Comparison of ENCODE assay signal across 8 mouse cellular contexts in genomic region chr15:12205902-12206645, GRCm38 (mm10). TPM values are rescaled to one million over a fixed set of nuclear protein-coding genes. Genes with fewer than 3 reads are reported as not detected.
DNase-seq lines count a peak whose midpoint lies in the region; ATAC-seq and TF ChIP-seq lines count a peak whose summit lies in the region.

No protein-coding gene starts in this region.

- peak overlapping the region; percentile 67 for H3K4me2 ChIP-seq in embryonic facial prominence, embryonic 15.5 days (replicated peaks)
- peak overlapping the region; percentile 64 for H3K4me2 ChIP-seq in limb, embryonic 14.5 days (replicated peaks; ENCODE audit: low read depth, low read length, severe bottlenecking)

- no peaks in the 10 kb centered on the region for H3K9me3 ChIP-seq in embryonic facial prominence, embryonic 15.5 days (replicated peaks)
- no peaks in the 10 kb centered on the region for H3K9me3 ChIP-seq in limb, embryonic 14.5 days (ENCODE audit: control insufficient read depth, low read length)

- 23% methylated on average over 14 of the region's 14 CpGs for whole genome bisulfite sequencing in heart, adult 2 months
- WGBS in embryonic facial prominence, embryonic 15.5 days, result 31% methylated on average over 14 of the region's 14 CpGs
- 39% methylated on average over 14 of the region's 14 CpGs for WGBS in limb, embryonic 14.5 days
- 7% methylated on average over 14 of the region's 14 CpGs for WGBS in small intestine, adult 2 months

- no peaks in the 10 kb centered on the region for H3K27me3 ChIP-seq in heart, adult 2 months (ENCODE audit: control insufficient read depth, insufficient read depth, low read length)
- no peaks in the 10 kb centered on the region for H3K27me3 ChIP-seq in embryonic facial prominence, embryonic 15.5 days
- no peaks in the 10 kb centered on the region for H3K27me3 ChIP-seq in limb, embryonic 14.5 days (ENCODE audit: control insufficient read depth, insufficient read depth, low read length)
- H3K27me3 ChIP-seq in small intestine, adult 2 months (ENCODE audit: control insufficient read depth, insufficient read depth, low read length), result no peaks in the 10 kb centered on the region

- no peak for TF ChIP-seq POLR2A in heart, adult 2 months (IDR thresholded peaks at IDR 0.05; ENCODE audit: insufficient read depth, low read depth, low read length)
- TF ChIP-seq POLR2A in limb, embryonic 14.5 days (IDR thresholded peaks at IDR 0.05; ENCODE audit: borderline replicate concordance, extremely low read depth, insufficient read depth, insufficient read length), result no peak
- TF ChIP-seq POLR2A in small intestine, adult 2 months (IDR thresholded peaks at IDR 0.05; ENCODE audit: low read depth, low read length), result no peak

- no peak for ATAC-seq in embryonic facial prominence, embryonic 15.5 days (ENCODE audit: insufficient number of reproducible peaks, low FRiP score, low TSS enrichment, low read depth)
- ATAC-seq in limb, embryonic 14.5 days (ENCODE audit: low FRiP score, low read depth), result no peak

- no peak for TF ChIP-seq CTCF in heart, adult 2 months (IDR thresholded peaks at IDR 0.05)
- no peak for TF ChIP-seq CTCF in small intestine, adult 2 months (IDR thresholded peaks at IDR 0.05; ENCODE audit: extremely low read depth, insufficient read length, insufficient replicate concordance, low read depth, low read length)

- no peak for TF ChIP-seq EP300 in heart, adult 2 months (IDR thresholded peaks at IDR 0.05; ENCODE audit: insufficient read depth, low read depth, low read length)

- peaks cover 12% of the 10 kb centered on the region for H3K4me1 ChIP-seq in heart, adult 2 months (ENCODE audit: control insufficient read depth, insufficient read depth, low read length)
- peaks cover 28% of the 10 kb centered on the region for H3K4me1 ChIP-seq in embryonic facial prominence, embryonic 15.5 days
- H3K4me1 ChIP-seq in limb, embryonic 14.5 days (ENCODE audit: control insufficient read depth, insufficient read depth, low read length), result peaks cover 20% of the 10 kb centered on the region
- H3K4me1 ChIP-seq in small intestine, adult 2 months (ENCODE audit: control insufficient read depth, insufficient read depth, insufficient read length, low read length), result peaks cover 25% of the 10 kb centered on the region; the same call in 1 of the 2 replicates

- no peaks in the 10 kb centered on the region; the same call in 1 of the 2 replicates for H3K36me3 ChIP-seq in heart, adult 2 months (ENCODE audit: control insufficient read depth, insufficient read depth, low read length)
- no peaks in the 10 kb centered on the region for H3K36me3 ChIP-seq in embryonic facial prominence, embryonic 15.5 days
- H3K36me3 ChIP-seq in limb, embryonic 14.5 days (ENCODE audit: control insufficient read depth, insufficient read depth, low read length), result no peaks in the 10 kb centered on the region
- H3K36me3 ChIP-seq in small intestine, adult 2 months (ENCODE audit: control insufficient read depth, insufficient read depth, low read length), result no peaks in the 10 kb centered on the region

- H3K79me2 ChIP-seq in heart, adult 2 months (replicated peaks; ENCODE audit: control insufficient read depth, insufficient read depth, low read length), result peaks cover 10% of the 10 kb centered on the region

- H3K9ac ChIP-seq in heart, adult 2 months (ENCODE audit: low read depth, low read length), result peak overlapping the region; percentile 94; the same call in 1 of the 2 replicates
- H3K9ac ChIP-seq in embryonic facial prominence, embryonic 15.5 days, result peak overlapping the region; percentile 91
- peak overlapping the region; percentile 91 for H3K9ac ChIP-seq in limb, embryonic 14.5 days (ENCODE audit: low read depth, low read length, severe bottlenecking)

- DNase-seq in heart, adult 2 months, result no peak
- DNase-seq in heart, postnatal 25 days (ENCODE audit: low spot score), result no peak
- peak; percentile 13 for DNase-seq in CD4-positive helper T cell, adult 2 months (ENCODE audit: low read depth, low spot score)
- DNase-seq in limb, embryonic 14.5 days (ENCODE audit: low spot score), result no peak
- no peak for DNase-seq in left cerebral cortex, adult 8-10 months (ENCODE audit: low spot score in 2 of 2)
- DNase-seq in ovary, postnatal 36 days (ENCODE audit: low spot score), result no peak

- intact Hi-C loops in heart, adult 2 months (cut with DNase I), result loop anchor here (1.0 to 10.0 kb wide), 5 partner anchors 37 to 619 kb away; partner anchors contain the start of genes 6030458C11Rik and Drosha
- intact Hi-C loops in heart, postnatal 25 days (cut with DNase I), result loop anchor here (5.0 kb wide), 1 partner anchor 116 kb away; the partner anchor contains the start of genes 1810049J17Rik and Golph3

- peak overlapping the region; percentile 84 for H3K4me3 ChIP-seq in heart, adult 2 months
- peak overlapping the region; percentile 92 for H3K4me3 ChIP-seq in embryonic facial prominence, embryonic 15.5 days (replicated peaks)
- peak overlapping the region; percentile 93 for H3K4me3 ChIP-seq in limb, embryonic 14.5 days (replicated peaks; ENCODE audit: low read length)
- peak overlapping the region; percentile 89; the same call in 1 of the 2 replicates for H3K4me3 ChIP-seq in small intestine, adult 2 months (ENCODE audit: low read depth, low read length)

- peak overlapping the region; percentile 95 for H3K27ac ChIP-seq in heart, adult 2 months
- H3K27ac ChIP-seq in embryonic facial prominence, embryonic 15.5 days (replicated peaks), result no peak overlapping the region
- no peak overlapping the region for H3K27ac ChIP-seq in limb, embryonic 14.5 days (replicated peaks; ENCODE audit: low read depth, low read length)
- peak overlapping the region; percentile 90 for H3K27ac ChIP-seq in small intestine, adult 2 months (ENCODE audit: insufficient read depth, low read depth, low read length)

RNA-seq across cellular contexts. Expression of gene Mtmr12, which starts 1.2 kb away (rescaled TPM):
- total RNA-seq in heart, adult 2 months (2021), result 1 to 10 TPM; 8.8 to 9.2 TPM
- 7.4 and 9.7 TPM in 2 replicates for polyA plus RNA-seq in heart, adult 2 months (2012; rRNA removed)
- total RNA-seq in heart, postnatal 25 days (2021), result 10 to 100 TPM in 1 of 2 experiments, 1 to 10 TPM in 1; 9.6 to 11.3 TPM
- 14.6 and 16.2 TPM in 2 replicates for polyA plus RNA-seq in embryonic facial prominence, embryonic 15.5 days (2015; fragmentation: Nextera tagmentation; extraction: Ambion mirVana)
- polyA plus RNA-seq in limb, embryonic 14.5 days (2012; rRNA removed), result 20.7 and 25.2 TPM in 2 replicates
- 16.6 and 18.2 TPM in 2 replicates for polyA plus RNA-seq in limb, embryonic 14.5 days (2014; fragmentation: Nextera tagmentation; extraction: Ambion mirVana)
- polyA plus RNA-seq in small intestine, adult 2 months (2012; rRNA removed), result 11.7 and 24.7 TPM in 2 replicates
- 10 to 100 TPM; 42.9 to 47.1 (median 44.7) TPM for total RNA-seq in left cerebral cortex, adult 8-10 months (2022)

Comparison
In these comparisons a context has a peak if more than half of its experiments do, and no peak if none do; other contexts are left out.
1. H3K27ac ChIP-seq: peak in heart, adult 2 months (single experiment) and small intestine, adult 2 months (single experiment); none in embryonic facial prominence, embryonic 15.5 days (single experiment) and limb, embryonic 14.5 days (single experiment).
2. Peak in every context shown above with its lines, with median percentiles within 50 percentile points of each other: H3K4me3 ChIP-seq and H3K9ac ChIP-seq.